Mouse (Mus musculus): ENCODE data around the gene Gm44503.

DNA sequence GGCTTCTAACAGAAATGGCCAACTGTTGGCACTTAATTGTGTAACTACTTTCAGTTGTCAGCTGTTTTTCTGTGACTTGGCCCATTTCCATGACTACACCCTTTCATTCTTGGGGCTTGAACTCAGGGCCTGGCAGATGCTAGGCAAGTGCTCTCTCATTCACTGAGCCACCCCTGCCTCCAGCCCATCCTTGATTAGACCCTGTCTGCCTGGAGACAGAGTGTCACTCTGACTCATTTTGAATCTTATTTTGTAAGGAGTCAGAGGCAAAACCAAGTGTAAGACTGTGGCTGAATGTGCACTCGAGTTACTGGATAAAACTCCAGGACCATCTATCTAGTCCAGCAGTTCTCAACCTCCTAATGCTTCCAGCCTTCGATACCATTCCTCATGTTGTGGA lies 89.3 kb downstream of the Gm44503 start:
- TF ChIP-seq MAX (IDR thresholded peaks at IDR 0.05; ENCODE audit: low read length) (no peak), CTCF (IDR thresholded peaks at IDR 0.05 in 2 of 3, conservative IDR thresholded peaks at IDR 0.05 in 1 of 3; ENCODE audit: control insufficient read depth in 1 of 3, insufficient read depth in 1 of 3, low read depth in 2 of 3, low read length in 3 of 3, poor library complexity in 1 of 3, severe bottlenecking in 1 of 3) (no peak), MYC (IDR thresholded peaks at IDR 0.05; ENCODE audit: low read depth, low read length) (no peak), POLR2A (IDR thresholded peaks at IDR 0.05; ENCODE audit: control insufficient read depth in 1 of 2, insufficient read depth in 1 of 2, low read depth in 1 of 2, low read length in 2 of 2, poor library complexity in 1 of 2) (no peak), JUND (IDR thresholded peaks at IDR 0.05; ENCODE audit: low read depth, low read length) (no peak), NELFE (IDR thresholded peaks at IDR 0.05; ENCODE audit: low read depth, low read length) (no peak), TAL1 (IDR thresholded peaks at IDR 0.05; ENCODE audit: low read length) (no peak), ETS1 (IDR thresholded peaks at IDR 0.05; ENCODE audit: low read depth, low read length) (peak; percentile 74), TBP (IDR thresholded peaks at IDR 0.05; ENCODE audit: low read depth, low read length) (no peak)

All from MEL (cell line).